Mouse (Mus musculus): ENCODE measurements at regions not wholly inside any gene's neighbourhood (a gene's known extent, or its start where the extent isn't known, plus 50 kb on each side); places are given as distances from the start of the nearest gene placed in this dataset.

- no peak for DNase-seq
These were observed 68.8 kb upstream of the Col8a1 start for GRCm38 (mm10) chr16:57823329-57823728.

GRCm38 (mm10) chr16:57845416-57845815, 90.9 kb upstream of the Col8a1 start:
- peak; percentile 56 for DNase-seq

GRCm38 (mm10) chr16:57846386-57846785, 91.8 kb upstream of the Col8a1 start:
- no peak for DNase-seq

- no peak for DNase-seq
These were observed 97.3 kb upstream of the Col8a1 start for GRCm38 (mm10) chr16:57851854-57852253.

- no peak for DNase-seq
These were observed 98.4 kb upstream of the Col8a1 start for GRCm38 (mm10) chr16:57852838-57853460.

GRCm38 (mm10) chr16:57853751-57854150, 99.2 kb upstream of the Col8a1 start:
- DNase-seq = no peak

GRCm38 (mm10) chr16:57857071-57857470, 102.5 kb upstream of the Col8a1 start:
- no peak for DNase-seq

- DNase-seq = no peak
These were observed 103.7 kb upstream of the Col8a1 start for GRCm38 (mm10) chr16:57858151-57858764.

GRCm38 (mm10) chr16:57858765-57859201, 104.2 kb upstream of the Col8a1 start:
- DNase-seq = no peak

- DNase-seq = no peak
These were observed 108.8 kb upstream of the Col8a1 start for GRCm38 (mm10) chr16:57863206-57863860.

- DNase-seq = no peak
These were observed 122.3 kb upstream of the Col8a1 start for GRCm38 (mm10) chr16:57876857-57877256.

- no peak for DNase-seq
These were observed 127.1 kb upstream of the Col8a1 start for GRCm38 (mm10) chr16:57881575-57882094.

GRCm38 (mm10) chr16:57888138-57888537, 133.6 kb upstream of the Col8a1 start:
- DNase-seq = no peak

- DNase-seq = no peak
These were observed 134.0 kb upstream of the Col8a1 start for GRCm38 (mm10) chr16:57888553-57888952.

- DNase-seq = no peak
These were observed 135.6 kb upstream of the Col8a1 start for GRCm38 (mm10) chr16:57890135-57890534.

GRCm38 (mm10) chr16:57893111-57893510, 138.6 kb upstream of the Col8a1 start:
- DNase-seq = no peak

GRCm38 (mm10) chr16:57893698-57894352, 139.3 kb upstream of the Col8a1 start:
- DNase-seq = no peak

GRCm38 (mm10) chr16:57901006-57901405, 146.5 kb upstream of the Col8a1 start:
- DNase-seq = no peak

- no peak for DNase-seq
These were observed 148.0 kb upstream of the Col8a1 start for GRCm38 (mm10) chr16:57902498-57902897.

GRCm38 (mm10) chr16:57912001-57912400, 157.5 kb upstream of the Col8a1 start:
- DNase-seq = peak; percentile 32

- DNase-seq = no peak
These were observed 160.0 kb upstream of the Col8a1 start for GRCm38 (mm10) chr16:57914506-57914905.

- no peak for DNase-seq
These were observed 160.9 kb upstream of the Col8a1 start for GRCm38 (mm10) chr16:57915451-57915850.

Measured in heart, postnatal 4 days (tissue).